Mouse (Mus musculus) kidney, adult 9 months (tissue): ENCODE data around the gene Ccdc83.

ENCODE experiments used
- DNase-seq: peaks from one replicate; pipeline ENCODE4 v3.0.0; 2022

Gene Ccdc83

GRCm38 (mm10) chr7:90259899-90260298, 5.7 kb downstream of the Ccdc83 start:
- DNase-seq = no peak

DNA sequence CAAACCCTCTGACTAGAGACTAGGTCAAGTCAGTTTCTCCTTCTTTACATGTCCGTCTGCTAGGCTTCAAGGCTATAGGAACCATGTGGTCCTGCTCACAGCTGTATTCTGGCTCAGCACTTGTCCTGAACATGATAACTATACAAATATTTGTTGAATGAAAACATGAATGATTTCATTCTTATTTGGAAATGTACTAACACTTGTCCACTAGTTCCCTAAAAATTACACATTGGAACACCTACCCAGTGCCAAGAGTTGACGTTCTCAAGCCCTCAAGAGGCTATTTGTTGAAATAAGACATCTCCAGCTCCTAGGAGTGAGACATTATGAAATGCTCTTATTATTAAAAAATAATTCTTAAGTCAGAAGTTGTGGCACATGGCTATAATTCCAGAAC, 6.9 kb downstream of the Ccdc83 start:
- DNase-seq = no peak

DNA sequence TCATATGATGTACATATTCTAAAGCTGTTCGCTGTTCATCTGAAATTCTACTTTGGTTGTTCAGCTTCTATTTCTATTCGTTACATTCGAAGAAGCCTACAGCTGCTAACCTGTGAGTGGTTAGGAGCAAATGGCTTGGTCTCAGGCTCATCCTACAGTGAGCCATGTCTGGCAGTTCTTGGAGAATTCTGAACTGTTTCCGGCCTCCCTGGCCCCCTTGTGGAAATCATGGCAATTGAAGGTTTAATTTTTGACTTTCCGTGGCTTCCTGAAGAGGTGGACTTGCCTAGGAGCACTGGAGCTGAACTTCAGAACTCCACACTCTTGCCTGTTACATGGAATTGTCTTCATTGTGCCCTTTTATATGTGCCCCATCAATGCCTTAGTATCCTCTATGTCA, 12.6 kb downstream of the Ccdc83 start:
- DNase-seq = peak; percentile 48

- DNase-seq = no peak
Observed at GRCm38 (mm10) chr7:90243643-90244042, 21.9 kb downstream of the Ccdc83 start.

- DNase-seq = no peak
Observed at GRCm38 (mm10) chr7:90243151-90243550, 22.4 kb downstream of the Ccdc83 start.

GRCm38 (mm10) chr7:90236289-90236905, 29.2 kb downstream of the Ccdc83 start:
- DNase-seq = no peak

- DNase-seq = no peak
Observed at GRCm38 (mm10) chr7:90233921-90234320, 31.7 kb downstream of the Ccdc83 start.

- DNase-seq = no peak
Observed at GRCm38 (mm10) chr7:90231431-90231830, 34.1 kb downstream of the Ccdc83 start.

DNA sequence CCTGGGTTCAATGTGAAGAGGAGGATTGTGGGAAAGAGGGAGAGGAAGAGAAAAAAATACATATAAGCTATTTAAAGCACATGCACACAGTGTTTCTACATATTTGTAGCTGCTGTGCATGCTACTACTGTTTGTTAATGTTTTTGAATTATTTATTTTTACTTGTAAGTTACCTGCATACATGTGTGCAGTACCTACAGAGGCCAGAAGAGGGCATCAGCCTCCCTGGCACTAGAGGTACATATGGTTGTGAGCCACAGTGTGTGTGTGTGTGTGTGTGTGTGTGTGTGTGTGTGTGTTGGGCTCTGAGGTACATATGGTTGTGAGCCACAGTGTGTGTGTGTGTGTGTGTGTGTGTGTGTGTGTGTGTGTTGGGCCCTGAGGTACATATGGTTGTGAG, 36.7 kb downstream of the Ccdc83 start:
- peak; percentile 35 for DNase-seq

DNA sequence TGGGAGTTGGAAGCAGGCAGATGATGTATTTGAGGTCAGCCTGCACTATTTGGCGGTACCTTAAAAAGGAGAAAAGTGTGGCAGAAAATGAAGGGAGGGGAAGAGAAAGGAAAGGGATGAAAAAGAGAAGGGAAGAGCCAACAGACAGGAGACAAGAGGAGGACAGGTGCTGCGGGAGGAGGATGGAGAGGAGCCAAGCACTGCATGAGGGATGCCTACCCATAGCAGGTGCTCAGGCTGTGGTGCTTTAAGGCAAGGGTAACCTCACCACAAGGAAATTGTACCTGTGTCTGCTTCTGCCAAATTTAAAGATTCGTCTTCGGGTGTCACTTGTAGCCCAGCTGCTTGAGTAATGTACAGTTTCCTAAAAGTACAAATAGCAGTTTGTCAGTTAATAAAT, 37.5 kb downstream of the Ccdc83 start:
- no peak for DNase-seq

GRCm38 (mm10) chr7:90221487-90221886, 44.1 kb downstream of the Ccdc83 start:
- no peak for DNase-seq

GRCm38 (mm10) chr7:90218122-90218521, 47.5 kb downstream of the Ccdc83 start:
- no peak for DNase-seq

GRCm38 (mm10) chr7:90216511-90216910, 49.1 kb downstream of the Ccdc83 start:
- no peak for DNase-seq

GRCm38 (mm10) chr7:90210947-90211346, 54.6 kb downstream of the Ccdc83 start:
- DNase-seq = no peak

GRCm38 (mm10) chr7:90210116-90210515, 55.5 kb downstream of the Ccdc83 start:
- no peak for DNase-seq

- DNase-seq = no peak
Observed at GRCm38 (mm10) chr7:90203914-90204313, 61.7 kb downstream of the Ccdc83 start.

DNA sequence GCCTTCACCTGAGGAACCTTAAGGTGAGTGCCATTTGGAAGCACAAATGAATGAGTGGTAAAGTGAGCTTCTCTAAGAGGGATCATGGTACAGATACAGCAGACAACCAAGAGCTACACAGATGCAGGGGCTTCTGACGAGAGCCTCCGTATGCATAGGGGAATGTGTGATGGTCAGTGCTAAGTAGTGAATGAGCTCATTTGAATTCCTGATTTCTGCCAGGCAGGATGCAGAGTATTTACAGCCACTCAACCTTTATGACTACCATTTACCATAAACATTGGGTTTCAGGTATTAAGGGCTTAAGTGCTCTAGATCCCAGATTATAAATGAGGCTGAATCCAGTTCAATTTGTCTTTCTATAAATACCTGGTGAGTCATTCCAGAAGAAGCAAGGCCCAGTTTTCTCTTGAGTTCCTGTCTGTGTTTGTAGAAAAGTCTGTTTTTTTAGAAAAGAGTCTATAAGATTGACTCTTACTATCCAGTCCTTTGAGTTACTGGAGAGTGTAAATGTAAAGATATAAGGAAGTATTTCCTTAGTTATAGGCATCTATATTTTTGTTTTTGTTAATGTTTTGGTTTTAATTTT, 63.6 kb downstream of the Ccdc83 start:
- no peak for DNase-seq

DNA sequence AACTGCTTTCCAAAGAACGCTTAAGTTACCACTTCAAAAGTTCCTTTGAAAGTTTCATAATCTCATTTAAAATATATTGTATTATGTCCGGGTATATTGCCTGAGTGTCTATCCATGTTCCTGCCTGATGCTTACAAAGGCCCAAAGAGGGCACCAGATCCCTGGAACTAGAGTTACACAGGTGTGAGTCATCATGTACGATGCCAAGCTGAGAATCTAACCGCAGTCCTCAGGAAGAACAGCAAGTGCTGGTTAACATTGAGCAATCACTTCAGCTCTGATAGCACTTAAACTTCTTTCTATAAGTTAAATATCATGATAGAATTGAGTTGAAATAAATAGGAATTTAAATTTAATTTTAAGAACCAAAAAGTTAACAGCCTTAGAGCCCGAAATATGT, 65.3 kb downstream of the Ccdc83 start:
- no peak for DNase-seq

DNA sequence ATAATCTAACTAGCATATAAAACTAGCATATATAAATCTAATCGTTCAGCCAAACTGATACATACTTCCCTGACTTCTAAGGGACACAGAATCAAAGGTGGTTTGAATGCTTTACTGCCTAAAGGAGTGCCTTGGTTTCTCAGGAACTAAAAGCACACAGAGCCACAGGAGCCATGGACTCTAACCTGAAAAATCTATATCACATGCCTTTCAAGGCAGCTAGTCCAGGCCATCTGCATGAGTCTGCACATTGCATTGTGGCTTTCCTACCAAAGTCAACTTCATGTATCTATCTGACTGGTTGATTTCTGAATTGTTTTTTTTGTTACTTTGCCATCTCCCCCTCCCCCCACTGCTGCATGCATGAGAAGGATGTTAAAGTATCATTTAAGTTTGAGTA, 84.9 kb downstream of the Ccdc83 start:
- no peak for DNase-seq

- no peak for DNase-seq
Observed at GRCm38 (mm10) chr7:90175576-90175975, 90.0 kb downstream of the Ccdc83 start.
